Mouse (Mus musculus) heart, postnatal 0 days (tissue): ENCODE measurements around the gene Ccl9. TPM values are rescaled to one million over a fixed set of nuclear protein-coding genes. Genes with fewer than 3 reads are reported as not detected.

Source experiments
- ATAC-seq: fragments of 200-750 bp; cut with Nextera tagmentation; 2 replicates; pipeline ENCODE4 v1.8.0; 2017; ENCODE audit warnings: low read depth, moderate number of reproducible peaks, moderate library complexity; ENCODE audit not compliant: insufficient read depth
- DNase-seq: peaks from one replicate; pipeline ENCODE4 v3.0.0-alpha.2; 2016; ENCODE audit warnings: low spot score
- H3K27ac ChIP-seq: fragments of 300-500 bp; sonication (generic); 2 replicates; pipeline ENCODE4 v1.5.1; 2014; ENCODE audit warnings: low read depth, mild to moderate bottlenecking
- H3K27me3 ChIP-seq: fragments of 300-500 bp; sonication (generic); 2 replicates; pipeline ENCODE4 v1.6.1; 2014; ENCODE audit warnings: low read length, mixed read lengths; ENCODE audit not compliant: control insufficient read depth, insufficient read depth
- H3K36me3 ChIP-seq: fragments of 300-500 bp; sonication (generic); replicated peaks from 2 replicates; pipeline ENCODE4 v1.6.1; 2014; ENCODE audit warnings: low read length, mixed read lengths; ENCODE audit not compliant: control insufficient read depth, insufficient read depth
- H3K4me1 ChIP-seq: fragments of 300-500 bp; sonication (generic); 2 replicates; pipeline ENCODE4 v1.6.1; 2014; ENCODE audit warnings: antibody characterized with exemption; ENCODE audit not compliant: control insufficient read depth, insufficient read depth
- H3K4me2 ChIP-seq: fragments of 300-500 bp; sonication (generic); 2 replicates; pipeline ENCODE4 v1.6.1; 2014; ENCODE audit warnings: low read depth, mild to moderate bottlenecking, low read length, moderate library complexity
- H3K4me3 ChIP-seq: fragments of 300-500 bp; sonication (generic); 2 replicates; pipeline ENCODE4 v1.5.1; 2014; ENCODE audit warnings: low read depth, low read length
- H3K9ac ChIP-seq: fragments of 300-500 bp; sonication (generic); replicated peaks from 2 replicates; pipeline ENCODE4 v1.6.1; 2014; ENCODE audit warnings: low read depth, low read length, mixed read lengths
- H3K9me3 ChIP-seq: fragments of 300-500 bp; sonication (generic); replicated peaks from 2 replicates; pipeline ENCODE4 v1.6.1; 2016; ENCODE audit warnings: low read length; ENCODE audit not compliant: control insufficient read depth
- CTCF ChIP-seq: IDR thresholded peaks from 2 replicates; pipeline ENCODE4 v1.5.1; 2016; ENCODE audit warnings: antibody characterized with exemption, control low read depth, low read depth
- EP300 ChIP-seq: IDR thresholded peaks from 2 replicates; pipeline ENCODE4 v1.6.1; 2016; ENCODE audit warnings: antibody characterized with exemption, low read depth
- WGBS: fragments of 180-500 bp; shearing (Covaris S2); extraction: QIAGEN DNeasy Blood & Tissue Kit; methylation state at CpG from one replicate; pipeline ENCODE4 v1.1.7; 2014; 5-methylcytosine and 5-hydroxymethylcytosine counted together
- polyA plus RNA-seq: library from polyadenylated mRNA; unstranded; fragments of >200 nt; fragmentation: Nextera tagmentation; extraction: Ambion mirVana; gene quantifications from 2 replicates; pipeline ENCODE4 v1.2.1, GENCODE M21; 2015
- total RNA-seq: library from RNA; depleted of rRNA; stranded (reverse); fragments of >200 nt; gene quantifications from 2 replicates; pipeline ENCODE4 v1.2.3, GENCODE M21; 2014; ENCODE audit warnings: low replicate concordance; rRNA removed

Gene Ccl9
- total RNA-seq (3.5 and 8.6 TPM in 2 replicates), polyA plus RNA-seq (2.2 and 3.6 TPM in 2 replicates)

DNA sequence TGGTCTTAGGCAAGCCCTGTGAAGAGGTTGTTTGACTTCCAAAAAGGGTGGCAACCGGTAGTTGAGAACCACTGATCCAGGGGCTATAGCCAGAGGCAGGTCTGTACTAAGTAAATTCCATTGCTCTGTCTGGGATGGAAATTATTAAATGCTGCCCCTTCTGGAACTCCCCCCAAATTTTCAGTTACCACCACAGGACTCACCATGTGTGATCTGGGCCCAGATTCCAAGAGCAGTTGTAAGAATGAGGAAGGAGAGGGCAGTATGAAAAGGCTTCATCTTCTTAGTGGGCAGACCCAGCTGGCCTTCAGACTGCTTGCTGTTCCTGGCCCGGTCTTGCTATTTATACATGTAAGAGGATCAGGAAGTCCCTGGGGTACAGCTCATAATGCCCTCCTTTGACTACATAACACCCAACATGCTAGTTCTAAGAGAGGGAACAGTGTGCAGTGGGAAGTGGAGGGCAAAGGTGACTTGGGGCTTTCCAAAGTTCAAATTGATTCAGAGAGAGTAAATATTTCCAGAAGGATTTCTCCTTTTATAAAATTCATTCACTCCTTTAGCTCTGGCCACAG is at the start of gene Ccl9:
Gene Ccl9 (minus strand): TSS at position 451 of the 575 bp plus-strand sequence.
- TF ChIP-seq CTCF, result no peak
- TF ChIP-seq EP300, result no peak
- Histone ChIP-seq H3K9ac (no peak within 1 kb of the TSS), H3K27me3 (no peaks in the 10 kb centered on the region), H3K27ac (no peak within 1 kb of the TSS), H3K4me3 (no peak within 1 kb of the TSS), H3K9me3 (no peaks in the 10 kb centered on the region), H3K4me2 (no peak within 1 kb of the TSS), H3K36me3 (no peaks in the 10 kb centered on the region), H3K4me1 (no peaks in the 10 kb centered on the region)
- ATAC-seq (no peak), DNase-seq (no peak)
- 69% methylated on average over 2 of the region's 2 CpGs for WGBS

DNA sequence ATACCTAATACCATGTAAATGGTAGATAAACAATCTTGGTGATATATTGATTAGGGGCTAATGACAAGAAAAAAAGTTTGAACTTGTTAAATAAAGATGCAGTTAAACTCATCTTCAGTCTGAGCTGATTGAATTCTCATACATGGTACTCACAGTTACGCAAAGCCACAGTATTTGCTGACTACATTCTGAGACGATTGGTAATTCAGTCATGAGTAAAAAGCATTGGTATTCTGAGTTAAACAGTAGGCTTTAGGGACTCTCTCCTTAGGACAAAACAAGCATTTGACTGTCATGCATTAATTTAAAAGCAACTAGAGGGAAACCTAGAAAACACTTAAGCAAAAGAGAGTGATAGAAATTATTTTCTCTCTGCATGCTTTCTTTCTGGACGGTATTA is 45.1 kb upstream of the Ccl9 start:
- ATAC-seq (no peak), DNase-seq (no peak)
- Histone ChIP-seq H3K4me2 (no peak overlapping the region), H3K9ac (no peak overlapping the region), H3K27me3 (no peaks in the 10 kb centered on the region), H3K36me3 (no peaks in the 10 kb centered on the region), H3K4me3 (no peak overlapping the region), H3K4me1 (no peaks in the 10 kb centered on the region), H3K27ac (no peak overlapping the region), H3K9me3 (no peaks in the 10 kb centered on the region)
- TF ChIP-seq EP300 (no peak), CTCF (no peak)
- 82% methylated on average over 3 of the region's 3 CpGs for WGBS

GRCm38 (mm10) chr11:83619037-83619436 is 40.6 kb upstream of the Ccl9 start:
- Histone ChIP-seq H3K27me3 (no peaks in the 10 kb centered on the region), H3K27ac (no peak overlapping the region), H3K36me3 (no peaks in the 10 kb centered on the region), H3K4me1 (no peaks in the 10 kb centered on the region), H3K9ac (no peak overlapping the region), H3K9me3 (no peaks in the 10 kb centered on the region), H3K4me3 (no peak overlapping the region), H3K4me2 (no peak overlapping the region)
- no peak for ATAC-seq
- no peak for DNase-seq
- 87% methylated on average over 1 of the region's 1 CpGs for WGBS
- TF ChIP-seq EP300, result no peak
- TF ChIP-seq CTCF, result no peak

- ATAC-seq, result no peak
- Histone ChIP-seq H3K9me3 (no peaks in the 10 kb centered on the region), H3K36me3 (no peaks in the 10 kb centered on the region), H3K4me1 (no peaks in the 10 kb centered on the region), H3K9ac (no peak overlapping the region), H3K27me3 (no peaks in the 10 kb centered on the region), H3K4me3 (no peak overlapping the region), H3K4me2 (no peak overlapping the region), H3K27ac (no peak overlapping the region)
- DNase-seq, result no peak
- WGBS, result 64% methylated on average over 5 of the region's 5 CpGs
- TF ChIP-seq EP300 (no peak), CTCF (no peak)
Observed at GRCm38 (mm10) chr11:83618238-83618637, 39.8 kb upstream of the Ccl9 start.

DNA sequence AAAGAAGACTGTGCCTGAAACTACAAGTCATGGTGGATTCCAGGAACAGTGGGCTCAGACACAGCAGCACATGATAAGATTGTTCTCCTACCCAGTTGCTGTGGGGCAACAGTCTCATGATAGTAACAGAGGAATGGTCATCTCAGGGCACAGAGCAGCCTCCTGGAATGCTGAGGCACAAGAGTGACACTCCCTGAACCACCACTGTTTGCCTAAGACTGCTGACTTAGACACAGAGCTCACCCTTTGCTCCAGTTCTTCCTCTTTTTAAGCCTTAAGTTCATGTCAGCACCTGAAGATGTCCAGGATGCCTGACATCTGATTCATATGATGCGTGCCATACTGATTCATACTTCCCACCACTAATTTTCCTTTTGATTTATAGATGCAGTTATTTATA is 38.1 kb upstream of the Ccl9 start:
- 79% methylated on average over 1 of the region's 1 CpGs for WGBS
- no peaks in the 10 kb centered on the region for H3K36me3 ChIP-seq
- H3K4me1 ChIP-seq, result no peaks in the 10 kb centered on the region
- no peak for DNase-seq
- H3K4me3 ChIP-seq, result no peak overlapping the region
- no peak for ATAC-seq
- no peak overlapping the region for H3K27ac ChIP-seq
- H3K9me3 ChIP-seq, result no peaks in the 10 kb centered on the region
- TF ChIP-seq CTCF, result no peak
- TF ChIP-seq EP300, result no peak
- no peaks in the 10 kb centered on the region for H3K27me3 ChIP-seq
- no peak overlapping the region for H3K4me2 ChIP-seq
- no peak overlapping the region for H3K9ac ChIP-seq

- no peak for TF ChIP-seq CTCF
- TF ChIP-seq EP300, result no peak
- ATAC-seq, result no peak
- H3K4me3 ChIP-seq, result no peak overlapping the region
- WGBS, result 40% methylated on average over 2 of the region's 2 CpGs
- no peak overlapping the region for H3K27ac ChIP-seq
- H3K9ac ChIP-seq, result no peak overlapping the region
- H3K9me3 ChIP-seq, result no peaks in the 10 kb centered on the region
- H3K27me3 ChIP-seq, result no peaks in the 10 kb centered on the region
- no peaks in the 10 kb centered on the region for H3K36me3 ChIP-seq
- H3K4me1 ChIP-seq, result no peaks in the 10 kb centered on the region
- no peak for DNase-seq
- no peak overlapping the region for H3K4me2 ChIP-seq
Observed at GRCm38 (mm10) chr11:83610900-83611299, 32.5 kb upstream of the Ccl9 start.
